ENCODE assay signal across 9 mouse cellular contexts in the genomic region with DNA sequence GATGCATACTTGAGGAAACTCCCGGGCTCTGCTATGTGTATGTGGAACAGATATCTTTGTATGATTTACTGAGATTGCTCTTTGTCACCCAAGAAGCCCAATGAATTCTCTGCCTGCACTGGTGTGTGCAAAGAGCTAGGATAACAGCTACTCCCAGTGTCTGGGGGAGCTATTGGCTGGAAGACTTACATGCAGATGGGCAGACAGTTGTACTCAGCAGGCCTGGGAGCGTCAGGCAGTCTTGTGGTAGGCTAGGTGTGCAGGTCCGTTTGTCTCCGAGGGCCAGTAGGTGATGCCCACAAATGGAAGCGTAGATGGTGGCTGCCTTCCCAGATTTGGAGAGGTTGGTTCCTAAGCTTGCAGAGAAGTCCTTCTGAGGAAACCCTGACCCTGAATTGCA. TPM values are rescaled to one million over a fixed set of nuclear protein-coding genes. Genes with fewer than 3 reads are reported as not detected.
DNase-seq lines count a peak whose midpoint lies in the region; ATAC-seq lines count a peak whose summit lies in the region.
"Had no signal": no experiment of that assay in that cellular context is flagged by ENCODE, and none has a peak within 500 bp of the region (broad histone marks: within the 10 kb centered on the region; RNA-seq: fewer than 3 reads in every experiment).

No protein-coding gene starts in this region.

- no peak for ATAC-seq in liver, embryonic 13.5 days (ENCODE audit: low read depth)
- no peak for ATAC-seq in liver, embryonic 11.5 days (replicated peaks; ENCODE audit: low FRiP score)
- ATAC-seq in embryonic facial prominence, embryonic 13.5 days (ENCODE audit: insufficient number of reproducible peaks, insufficient read depth, low FRiP score, low TSS enrichment, low read depth), result no peak
- no peak for ATAC-seq in stomach, embryonic 14.5 days (ENCODE audit: insufficient number of reproducible peaks, insufficient read depth, low FRiP score, low read depth)

- H3K36me3 ChIP-seq in liver, embryonic 13.5 days, result no peaks in the 10 kb centered on the region
- no peaks in the 10 kb centered on the region for H3K36me3 ChIP-seq in liver, embryonic 11.5 days (ENCODE audit: control insufficient read depth, insufficient read depth, low read length)
- no peaks in the 10 kb centered on the region for H3K36me3 ChIP-seq in embryonic facial prominence, embryonic 13.5 days
- no peaks in the 10 kb centered on the region for H3K36me3 ChIP-seq in stomach, embryonic 14.5 days (ENCODE audit: control insufficient read depth, insufficient read depth, low read length)

- peaks cover 28% of the 10 kb centered on the region for H3K4me1 ChIP-seq in liver, embryonic 13.5 days (replicated peaks)
- H3K4me1 ChIP-seq in liver, embryonic 11.5 days (replicated peaks; ENCODE audit: control insufficient read depth, insufficient read depth, low read length), result peaks cover 3% of the 10 kb centered on the region; the same call in 1 of the 2 replicates
- H3K4me1 ChIP-seq in embryonic facial prominence, embryonic 13.5 days, result peaks cover 22% of the 10 kb centered on the region
- peaks cover 4% of the 10 kb centered on the region; the same call in 1 of the 2 replicates for H3K4me1 ChIP-seq in stomach, embryonic 14.5 days (ENCODE audit: control insufficient read depth, insufficient read depth, low read length)

- no peaks in the 10 kb centered on the region for H3K9me3 ChIP-seq in liver, embryonic 13.5 days (replicated peaks)
- H3K9me3 ChIP-seq in liver, embryonic 11.5 days (ENCODE audit: control insufficient read depth, low read length), result no peaks in the 10 kb centered on the region
- H3K9me3 ChIP-seq in embryonic facial prominence, embryonic 13.5 days, result no peaks in the 10 kb centered on the region
- H3K9me3 ChIP-seq in stomach, embryonic 14.5 days (ENCODE audit: control insufficient read depth, low read depth, low read length), result no peaks in the 10 kb centered on the region

- no peak overlapping the region for H3K9ac ChIP-seq in liver, embryonic 13.5 days
- no peak overlapping the region for H3K9ac ChIP-seq in liver, embryonic 11.5 days (ENCODE audit: low read depth, low read length)
- no peak overlapping the region for H3K9ac ChIP-seq in embryonic facial prominence, embryonic 13.5 days
- no peak overlapping the region for H3K9ac ChIP-seq in stomach, embryonic 14.5 days (replicated peaks; ENCODE audit: low read depth, low read length)

- H3K4me3 ChIP-seq in liver, embryonic 13.5 days (replicated peaks), result no peak overlapping the region; the same call in 1 of the 2 replicates
- no peak overlapping the region for H3K4me3 ChIP-seq in liver, embryonic 11.5 days (ENCODE audit: low read depth, low read length)
- no peak overlapping the region for H3K4me3 ChIP-seq in embryonic facial prominence, embryonic 13.5 days
- H3K4me3 ChIP-seq in stomach, embryonic 14.5 days (ENCODE audit: low read depth, low read length), result peak overlapping the region; percentile 75; the same call in 1 of the 2 replicates
- H3K4me3 ChIP-seq: erythroblast, embryonic 14.5 days had no signal

- H3K27me3 ChIP-seq in liver, embryonic 13.5 days, result peaks cover 18% of the 10 kb centered on the region
- H3K27me3 ChIP-seq in liver, embryonic 11.5 days (replicated peaks; ENCODE audit: control insufficient read depth, insufficient read depth, low read length), result no peaks in the 10 kb centered on the region
- peaks cover 9% of the 10 kb centered on the region; the same call in 1 of the 2 replicates for H3K27me3 ChIP-seq in embryonic facial prominence, embryonic 13.5 days
- no peaks in the 10 kb centered on the region for H3K27me3 ChIP-seq in stomach, embryonic 14.5 days (ENCODE audit: control insufficient read depth, insufficient read depth, low read length)

- DNase-seq in liver, embryonic 13.5 days, result no peak
- no peak for DNase-seq in liver, embryonic 11.5 days (ENCODE audit: low spot score)
- DNase-seq in layer of hippocampus, postnatal 10 days (ENCODE audit: low spot score in 2 of 2), result peak; percentile 19 to 31
- DNase-seq in gastrocnemius, adult 18-20 months (ENCODE audit: low spot score), result no peak
- DNase-seq in lung, adult 18-20 months, result no peak
- no peak for DNase-seq in kidney, postnatal 36 days

- H3K27ac ChIP-seq in liver, embryonic 13.5 days, result no peak overlapping the region
- no peak overlapping the region for H3K27ac ChIP-seq in liver, embryonic 11.5 days (ENCODE audit: low read depth, low read length)
- 0 out of 2 replicates have a peak overlapping the region, but pooled peaks have one; percentile 1 for H3K27ac ChIP-seq in embryonic facial prominence, embryonic 13.5 days
- H3K27ac ChIP-seq in stomach, embryonic 14.5 days (ENCODE audit: low read length), result no peak overlapping the region

- WGBS in liver, embryonic 13.5 days (ENCODE audit: insufficient replicate concordance), result 67% methylated on average over 5 of the region's 5 CpGs
- WGBS in liver, embryonic 11.5 days, result 80% methylated on average over 5 of the region's 5 CpGs
- 59% methylated on average over 5 of the region's 5 CpGs for WGBS in embryonic facial prominence, embryonic 13.5 days
- WGBS in stomach, embryonic 14.5 days, result 79% methylated on average over 5 of the region's 5 CpGs

- H3K4me2 ChIP-seq in liver, embryonic 13.5 days, result peak overlapping the region; percentile 95; the same call in 1 of the 2 replicates
- H3K4me2 ChIP-seq in liver, embryonic 11.5 days, result no peak overlapping the region
- peak overlapping the region; percentile 87 for H3K4me2 ChIP-seq in embryonic facial prominence, embryonic 13.5 days
- H3K4me2 ChIP-seq in stomach, embryonic 14.5 days (replicated peaks; ENCODE audit: low read depth, low read length), result peak overlapping the region; percentile 79

RNA-seq across cellular contexts. Expression of gene Tnik, which starts 2.6 kb away (rescaled TPM):
- polyA plus RNA-seq in liver, embryonic 13.5 days (2015; fragmentation: Nextera tagmentation; extraction: Ambion mirVana), result 1.8 and 2.6 TPM in 2 replicates
- polyA plus RNA-seq in liver, embryonic 11.5 days (2014; fragmentation: Nextera tagmentation; extraction: Ambion mirVana), result 10.2 and 11.8 TPM in 2 replicates
- 13.8 and 14.5 TPM in 2 replicates for polyA plus RNA-seq in embryonic facial prominence, embryonic 13.5 days (2015; fragmentation: Nextera tagmentation; extraction: Ambion mirVana)
- total RNA-seq in layer of hippocampus, postnatal 10 days (2021), result 100 to 1,000 TPM; 209 to 232 TPM
- 26.3 and 29.8 TPM in 2 replicates for polyA plus RNA-seq in stomach, embryonic 14.5 days (2014; fragmentation: Nextera tagmentation; extraction: Ambion mirVana)
- total RNA-seq in gastrocnemius, adult 18-20 months (2021), result 10 to 100 TPM; 31.1 to 31.7 TPM
- polyA plus RNA-seq: erythroblast, embryonic 14.5 days had no signal

Comparison
In these comparisons a context has a peak if more than half of its experiments do, and no peak if none do; other contexts are left out.
1. DNase-seq: peak in layer of hippocampus, postnatal 10 days (2 of 2); none in liver, embryonic 13.5 days (single experiment), liver, embryonic 11.5 days (single experiment), gastrocnemius, adult 18-20 months (single experiment), lung, adult 18-20 months (0 of 2) and kidney, postnatal 36 days (0 of 2).